Mouse (Mus musculus) liver, embryonic 14.5 days (tissue): ENCODE data around the gene Ssbp2. TPM values are rescaled to one million over a fixed set of nuclear protein-coding genes. Genes with fewer than 3 reads are reported as not detected.

Experiments
- ATAC-seq: fragments of 200-750 bp; cut with Nextera tagmentation; 2 replicates; pipeline ENCODE4 v1.8.0; 2017; ENCODE audit warnings: moderate number of reproducible peaks, mild to moderate bottlenecking, moderate library complexity; ENCODE audit not compliant: insufficient read depth
- DNase-seq, 3 experiments: peaks; one replicate each; pipeline ENCODE4 v3.0.0-alpha.2; 2012 to 2013; ENCODE audit warnings: low read depth in 3 of 3, low spot score in 3 of 3
- H3K27ac ChIP-seq: fragments of 300-500 bp; sonication (generic); 2 replicates; pipeline ENCODE4 v1.5.1; 2014; ENCODE audit warnings: moderate library complexity, mild to moderate bottlenecking, control low read depth, inconsistent platforms
- H3K27me3 ChIP-seq: fragments of 300-500 bp; sonication (generic); 2 replicates; pipeline ENCODE4 v1.6.1; 2014; ENCODE audit warnings: mild to moderate bottlenecking, low read length, moderate library complexity; ENCODE audit not compliant: control insufficient read depth, insufficient read depth
- H3K36me3 ChIP-seq: fragments of 300-500 bp; sonication (generic); replicated peaks from 2 replicates; pipeline ENCODE4 v1.6.1; 2014; ENCODE audit warnings: low read depth; ENCODE audit not compliant: control insufficient read depth, insufficient read depth
- H3K4me1 ChIP-seq, 2 experiments: fragments of 200-500 bp in 1 of 2; fragments of 300-500 bp in 1 of 2; sonication (generic) in 1 of 2; replicated peaks; 2 replicates each; pipeline ENCODE4 v1.6.1; 2012 to 2014; ENCODE audit warnings: antibody characterized with exemption in 1 of 2, inconsistent platforms in 1 of 2, low read length in 1 of 2; ENCODE audit not compliant: control insufficient read depth in 2 of 2, insufficient read depth in 2 of 2
- H3K4me2 ChIP-seq: fragments of 300-500 bp; sonication (generic); 2 replicates; pipeline ENCODE4 v1.6.1; 2014; ENCODE audit warnings: low read depth, mild to moderate bottlenecking, control low read depth, moderate library complexity
- H3K4me3 ChIP-seq, 2 experiments: fragments of 200-500 bp in 1 of 2; fragments of 300-500 bp in 1 of 2; sonication (generic) in 1 of 2; 2 replicates each; pipeline ENCODE4 v1.5.1; 2012 to 2014; ENCODE audit warnings: low read depth in 2 of 2, low read length in 2 of 2, mild to moderate bottlenecking in 2 of 2, control low read depth in 1 of 2, inconsistent platforms in 1 of 2, moderate library complexity in 1 of 2; ENCODE audit not compliant: insufficient read depth in 1 of 2
- H3K9ac ChIP-seq: fragments of 300-500 bp; sonication (generic); replicated peaks from 2 replicates; pipeline ENCODE4 v1.6.1; 2014; ENCODE audit warnings: mild to moderate bottlenecking, control low read depth, moderate library complexity
- H3K9me3 ChIP-seq: fragments of 300-500 bp; sonication (generic); 2 replicates; pipeline ENCODE4 v1.6.1; 2016; ENCODE audit warnings: low read length, mixed read lengths; ENCODE audit not compliant: control insufficient read depth
- CTCF ChIP-seq: IDR thresholded peaks from 2 replicates; pipeline ENCODE4 v1.5.1; 2016; ENCODE audit warnings: antibody characterized with exemption, low read depth, control low read depth
- EP300 ChIP-seq: IDR thresholded peaks from 2 replicates; pipeline ENCODE4 v1.6.1; 2016; ENCODE audit warnings: antibody characterized with exemption, low read depth
- WGBS: fragments of 180-500 bp; shearing (Covaris S2); extraction: QIAGEN DNeasy Blood & Tissue Kit; methylation state at CpG from one replicate; pipeline ENCODE4 v1.1.7; 2014; ENCODE audit not compliant: insufficient replicate concordance; 5-methylcytosine and 5-hydroxymethylcytosine counted together
- polyA plus RNA-seq, 2 experiments: library from polyadenylated mRNA; depleted of rRNA in 1 of 2; stranded (reverse) in 1 of 2; unstranded in 1 of 2; fragments of >200 nt; fragmentation: Nextera tagmentation in 1 of 2; extraction: Ambion mirVana in 1 of 2; gene quantifications; 2 replicates each; pipeline versions ENCODE4 v1.2.1 to v1.2.3; 2012 to 2014

Ssbp2 gene
- polyA plus RNA-seq (2012; rRNA removed) (21.4 and 23.7 TPM in 2 replicates), polyA plus RNA-seq (2014; fragmentation: Nextera tagmentation; extraction: Ambion mirVana) (43.0 and 47.2 TPM in 2 replicates)

- peak; percentile 56 for ATAC-seq
- WGBS = 9% methylated on average over 28 of the region's 29 CpGs
- peaks cover 43% of the 10 kb centered on the region in 2 experiments for H3K4me1 ChIP-seq
- H3K27ac ChIP-seq = peak within 1 kb of the TSS; percentile 77
- no peaks in the 10 kb centered on the region for H3K27me3 ChIP-seq
- peak within 1 kb of the TSS; percentile 96 for H3K9ac ChIP-seq
- H3K4me3 ChIP-seq = peak within 1 kb of the TSS; percentile 84 to 93
- TF ChIP-seq CTCF = no peak
- no peak for TF ChIP-seq EP300
- H3K9me3 ChIP-seq = no peaks in the 10 kb centered on the region
- no peaks in the 10 kb centered on the region for H3K36me3 ChIP-seq
- no peak for DNase-seq
- peak within 1 kb of the TSS; percentile 82 for H3K4me2 ChIP-seq
These were observed at the start of gene Ssbp2 for GRCm38 (mm10) chr13:91459896-91460620. Ssbp2 (plus strand) TSS chr13:91460283.

GRCm38 (mm10) chr13:91413752-91414503, 46.2 kb upstream of the Ssbp2 start:
- ATAC-seq (no peak), DNase-seq (no peak)
- Histone ChIP-seq H3K4me3 (no peak overlapping the region), H3K36me3 (no peaks in the 10 kb centered on the region), H3K27ac (no peak overlapping the region), H3K9ac (no peak overlapping the region), H3K4me2 (no peak overlapping the region), H3K4me1 (peaks cover 0 to 8% of the 10 kb centered on the region in 2 experiments; a peak in 2 of 4 replicates), H3K27me3 (no peaks in the 10 kb centered on the region), H3K9me3 (no peaks in the 10 kb centered on the region)
- TF ChIP-seq CTCF (no peak), EP300 (no peak)
- WGBS = 57% methylated on average over 5 of the region's 5 CpGs

DNA sequence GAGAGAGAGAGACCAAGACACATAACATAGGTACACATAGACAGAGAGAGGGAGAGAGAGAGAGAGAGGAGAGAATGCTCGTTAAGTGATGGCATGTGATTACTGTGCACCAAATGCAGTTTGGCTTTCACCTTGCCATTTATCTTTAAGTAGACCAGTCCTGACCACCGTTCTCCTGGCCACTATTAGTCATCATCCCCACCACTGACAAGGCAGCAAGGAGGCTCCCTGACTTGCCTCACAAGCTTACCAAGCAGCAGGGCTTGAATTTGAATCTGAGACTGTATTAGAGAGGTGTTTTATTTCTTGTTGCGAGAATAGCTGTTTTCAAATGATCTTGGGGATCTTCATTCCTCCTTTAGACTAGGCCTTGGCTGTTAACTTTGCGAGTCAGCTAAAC, 44.2 kb upstream of the Ssbp2 start:
- no peaks in the 10 kb centered on the region for H3K27me3 ChIP-seq
- H3K36me3 ChIP-seq = no peaks in the 10 kb centered on the region
- H3K9me3 ChIP-seq = no peaks in the 10 kb centered on the region
- no peak overlapping the region for H3K27ac ChIP-seq
- ATAC-seq (no peak), DNase-seq (no peak)
- 58% methylated on average over 4 of the region's 4 CpGs for WGBS
- TF ChIP-seq CTCF = no peak
- no peak for TF ChIP-seq EP300
- no peak overlapping the region for H3K4me2 ChIP-seq
- H3K4me3 ChIP-seq = no peak overlapping the region
- no peak overlapping the region for H3K9ac ChIP-seq
- H3K4me1 ChIP-seq = peaks cover 0 to 8% of the 10 kb centered on the region in 2 experiments; a peak in 2 of 4 replicates

- no peaks in the 10 kb centered on the region for H3K36me3 ChIP-seq
- 59% methylated on average over 2 of the region's 2 CpGs for WGBS
- peak; percentile 59; the same call in 1 of the 2 replicates for ATAC-seq
- no peak for TF ChIP-seq CTCF
- TF ChIP-seq EP300 = peak; percentile 8; the same call in 1 of the 2 replicates
- no peaks in the 10 kb centered on the region for H3K27me3 ChIP-seq
- no peaks in the 10 kb centered on the region for H3K9me3 ChIP-seq
- H3K4me2 ChIP-seq = no peak overlapping the region
- H3K27ac ChIP-seq = no peak overlapping the region
- peaks cover 0 to 14% of the 10 kb centered on the region in 2 experiments; a peak in 2 of 4 replicates for H3K4me1 ChIP-seq
- no peak for DNase-seq
- no peak overlapping the region for H3K9ac ChIP-seq
- no peak overlapping the region for H3K4me3 ChIP-seq
These were observed 43.4 kb upstream of the Ssbp2 start for GRCm38 (mm10) chr13:91416698-91417097.
